In the genomic region with DNA sequence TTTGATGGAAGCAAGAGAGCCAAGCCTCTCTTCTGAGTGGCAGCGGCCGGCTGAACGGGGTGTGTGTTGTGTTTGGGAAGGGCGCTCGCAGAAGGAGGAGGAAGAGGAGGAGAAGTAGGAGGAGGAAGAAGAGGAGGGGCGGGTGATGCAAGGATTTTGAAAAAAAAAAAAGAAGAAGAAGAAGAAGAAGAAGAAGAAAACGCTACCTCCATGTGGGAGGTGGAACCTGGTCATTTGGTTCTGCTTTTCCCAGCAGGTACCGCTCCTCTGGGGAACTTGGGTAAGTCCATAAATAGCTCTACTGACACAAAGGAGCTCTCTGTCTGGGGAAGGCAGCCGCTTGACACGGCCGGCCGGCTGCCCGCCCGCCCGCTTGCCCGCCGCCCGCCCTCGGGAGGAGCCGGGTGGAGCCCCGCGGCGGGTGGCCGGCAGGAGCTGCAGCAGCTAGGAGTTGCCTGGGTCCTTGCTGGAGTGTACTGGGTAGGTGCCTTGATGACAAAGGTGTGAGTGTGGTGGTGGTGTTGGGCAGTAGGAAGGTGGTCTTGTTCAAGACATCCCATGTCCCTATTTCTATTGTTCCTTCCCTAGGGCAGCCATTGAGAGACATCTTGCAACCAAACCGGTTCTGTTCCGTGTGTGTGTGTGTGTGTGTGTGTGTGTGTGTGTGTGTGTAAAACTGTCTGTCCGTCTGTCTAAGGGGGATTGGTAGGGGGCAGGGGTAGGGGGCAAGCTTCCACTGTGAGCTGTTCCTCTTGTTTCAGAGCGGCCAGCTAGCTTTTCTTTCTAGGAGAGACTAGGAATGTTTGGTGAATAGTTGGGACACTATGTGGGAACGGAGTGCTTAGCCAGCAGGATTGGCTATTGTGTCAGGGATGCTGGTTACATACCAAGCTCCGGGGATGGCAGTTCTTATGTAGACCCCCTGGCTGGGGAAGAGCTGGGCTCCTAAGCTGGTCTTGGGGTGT, we compare ENCODE assay signal across 8 mouse cellular contexts.
DNase-seq lines count a peak whose midpoint lies in the region; ATAC-seq lines count a peak whose summit lies in the region.

No protein-coding gene starts in this region.

- H3K36me3 ChIP-seq in kidney, embryonic 15.5 days = peaks cover 10% of the 10 kb centered on the region; the same call in 1 of the 2 replicates
- H3K36me3 ChIP-seq in heart, embryonic 13.5 days = no peaks in the 10 kb centered on the region
- H3K36me3 ChIP-seq in liver, embryonic 11.5 days (ENCODE audit: control insufficient read depth, insufficient read depth, low read length) = no peaks in the 10 kb centered on the region
- no peaks in the 10 kb centered on the region for H3K36me3 ChIP-seq in neural tube, embryonic 13.5 days

- peaks cover 70% of the 10 kb centered on the region for H3K4me1 ChIP-seq in kidney, embryonic 15.5 days
- peaks cover 74% of the 10 kb centered on the region for H3K4me1 ChIP-seq in heart, embryonic 13.5 days
- 0 out of 2 replicates have a peak, but pooled peaks cover 3% of the 10 kb centered on the region for H3K4me1 ChIP-seq in liver, embryonic 11.5 days (replicated peaks; ENCODE audit: control insufficient read depth, insufficient read depth, low read length)
- H3K4me1 ChIP-seq in neural tube, embryonic 13.5 days (replicated peaks) = peaks cover 63% of the 10 kb centered on the region

- H3K27ac ChIP-seq in kidney, embryonic 15.5 days = peak overlapping the region; percentile 64
- peak overlapping the region; percentile 32; the same call in 1 of the 2 replicates for H3K27ac ChIP-seq in heart, embryonic 13.5 days (replicated peaks)
- H3K27ac ChIP-seq in liver, embryonic 11.5 days (ENCODE audit: low read depth, low read length) = no peak overlapping the region
- H3K27ac ChIP-seq in neural tube, embryonic 13.5 days (replicated peaks) = peak overlapping the region; percentile 80

- 5% methylated on average over 30 of the region's 30 CpGs for WGBS in kidney, embryonic 15.5 days
- 10% methylated on average over 29 of the region's 30 CpGs for WGBS in heart, embryonic 13.5 days
- WGBS in liver, embryonic 11.5 days = 9% methylated on average over 29 of the region's 30 CpGs
- WGBS in neural tube, embryonic 13.5 days = under 1% methylated on average over 30 of the region's 30 CpGs

- peak overlapping the region; percentile 56 for H3K4me3 ChIP-seq in kidney, embryonic 15.5 days (replicated peaks)
- peak overlapping the region; percentile 61 for H3K4me3 ChIP-seq in heart, embryonic 13.5 days
- H3K4me3 ChIP-seq in liver, embryonic 11.5 days (ENCODE audit: low read depth, low read length) = peak overlapping the region; percentile 32
- H3K4me3 ChIP-seq in neural tube, embryonic 13.5 days = peak overlapping the region; percentile 64

- peak; percentile 65 for ATAC-seq in kidney, embryonic 15.5 days (replicated peaks; ENCODE audit: low FRiP score)
- no peak for ATAC-seq in heart, embryonic 13.5 days (ENCODE audit: extremely low read depth, insufficient number of reproducible peaks, low FRiP score, low TSS enrichment)
- ATAC-seq in liver, embryonic 11.5 days (replicated peaks; ENCODE audit: low FRiP score) = no peak; the same call in 1 of the 2 replicates
- peak; percentile 49 for ATAC-seq in neural tube, embryonic 13.5 days (ENCODE audit: low read depth)

- no peak for DNase-seq in kidney, postnatal 25 days
- DNase-seq in cerebellum, postnatal 14 days = peak; percentile 41 to 63
- DNase-seq in liver, embryonic 11.5 days (ENCODE audit: low spot score) = no peak
- no peak for DNase-seq in adrenal gland, postnatal 4 days (ENCODE audit: low spot score in 2 of 2)
- no peak for DNase-seq in ovary, adult 18-20 months (ENCODE audit: low spot score)

- H3K9ac ChIP-seq in kidney, embryonic 15.5 days = peak overlapping the region; percentile 51
- peak overlapping the region; percentile 83 for H3K9ac ChIP-seq in heart, embryonic 13.5 days
- peak overlapping the region; percentile 30; the same call in 1 of the 2 replicates for H3K9ac ChIP-seq in liver, embryonic 11.5 days (ENCODE audit: low read depth, low read length)
- peak overlapping the region; percentile 86 for H3K9ac ChIP-seq in neural tube, embryonic 13.5 days

- H3K4me2 ChIP-seq in kidney, embryonic 15.5 days = peak overlapping the region; percentile 65
- peak overlapping the region; percentile 72 for H3K4me2 ChIP-seq in heart, embryonic 13.5 days
- H3K4me2 ChIP-seq in liver, embryonic 11.5 days = peak overlapping the region; percentile 44
- peak overlapping the region; percentile 63 for H3K4me2 ChIP-seq in neural tube, embryonic 13.5 days

- no peaks in the 10 kb centered on the region for H3K27me3 ChIP-seq in kidney, embryonic 15.5 days
- peaks cover 55% of the 10 kb centered on the region for H3K27me3 ChIP-seq in heart, embryonic 13.5 days (replicated peaks)
- peaks cover 9% of the 10 kb centered on the region for H3K27me3 ChIP-seq in liver, embryonic 11.5 days (replicated peaks; ENCODE audit: control insufficient read depth, insufficient read depth, low read length)
- H3K27me3 ChIP-seq in neural tube, embryonic 13.5 days = no peaks in the 10 kb centered on the region

- H3K9me3 ChIP-seq in kidney, embryonic 15.5 days (replicated peaks) = no peaks in the 10 kb centered on the region
- no peaks in the 10 kb centered on the region for H3K9me3 ChIP-seq in heart, embryonic 13.5 days
- no peaks in the 10 kb centered on the region for H3K9me3 ChIP-seq in liver, embryonic 11.5 days (ENCODE audit: control insufficient read depth, low read length)
- no peaks in the 10 kb centered on the region for H3K9me3 ChIP-seq in neural tube, embryonic 13.5 days

Comparison
In these comparisons a context has a peak if more than half of its experiments do, and no peak if none do; other contexts are left out.
1. ATAC-seq: peak in kidney, embryonic 15.5 days (single experiment) and neural tube, embryonic 13.5 days (single experiment); none in heart, embryonic 13.5 days (single experiment) and liver, embryonic 11.5 days (single experiment).
2. H3K9ac ChIP-seq: peak in every context shown above with its lines; median percentile 86 in neural tube, embryonic 13.5 days; 83 in heart, embryonic 13.5 days; 51 in kidney, embryonic 15.5 days; 30 in liver, embryonic 11.5 days.
3. DNase-seq: peak in cerebellum, postnatal 14 days (2 of 2); none in kidney, postnatal 25 days (0 of 2), liver, embryonic 11.5 days (single experiment), adrenal gland, postnatal 4 days (0 of 2) and ovary, adult 18-20 months (single experiment).
4. Peak in every context shown above with its lines, with median percentiles within 50 percentile points of each other: H3K4me2 ChIP-seq and H3K4me3 ChIP-seq.